Mouse (Mus musculus): Measurements from ENCODE around the gene Snn. TPM values are rescaled to one million over a fixed set of nuclear protein-coding genes. Genes with fewer than 3 reads are reported as not detected.

The Snn gene
- polyA plus RNA-seq, 1 experiment = 25.5 TPM

GRCm38 (mm10) chr16:11093717-11094386 lies 33.1 kb downstream of the Snn start:
- Histone ChIP-seq H3K4me3 (ENCODE audit: insufficient read depth, low read length) (no peak overlapping the region), H3K4me1 (ENCODE audit: control insufficient read depth, insufficient read depth, low read length) (peaks cover 3% of the 10 kb centered on the region), H3K27ac (ENCODE audit: insufficient read depth, low read length) (no peak overlapping the region)
- TF ChIP-seq CTCF (IDR thresholded peaks at IDR 0.05; ENCODE audit: borderline replicate concordance, insufficient read depth, low read length) (no peak), POLR2A (IDR thresholded peaks at IDR 0.05; ENCODE audit: low read depth, low read length) (no peak)

DNA sequence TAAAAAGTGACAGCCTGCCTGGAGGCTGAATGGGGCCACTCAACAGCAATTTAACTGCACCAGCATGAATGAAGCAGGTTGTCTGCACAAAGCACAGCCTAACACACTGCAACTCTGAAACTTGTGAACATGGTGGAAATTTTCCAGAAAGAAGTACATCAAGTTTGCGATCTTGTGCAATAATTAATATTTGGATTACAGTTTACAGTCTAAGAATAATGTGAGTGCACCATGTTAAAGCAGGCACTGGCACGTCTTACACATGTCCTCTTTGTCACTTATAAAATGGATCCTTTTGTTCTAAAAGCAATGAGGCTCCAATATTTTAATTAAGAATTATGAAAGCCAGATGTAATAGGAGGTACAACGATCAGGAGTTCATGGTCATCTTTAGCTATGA lies 36.6 kb downstream of the Snn start:
- TF ChIP-seq CTCF (IDR thresholded peaks at IDR 0.05; ENCODE audit: borderline replicate concordance, insufficient read depth, low read length) (no peak), POLR2A (IDR thresholded peaks at IDR 0.05; ENCODE audit: low read depth, low read length) (no peak)
- Histone ChIP-seq H3K4me1 (ENCODE audit: control insufficient read depth, insufficient read depth, low read length) (peaks cover 3% of the 10 kb centered on the region), H3K27ac (ENCODE audit: insufficient read depth, low read length) (no peak overlapping the region), H3K4me3 (ENCODE audit: insufficient read depth, low read length) (no peak overlapping the region)

DNA sequence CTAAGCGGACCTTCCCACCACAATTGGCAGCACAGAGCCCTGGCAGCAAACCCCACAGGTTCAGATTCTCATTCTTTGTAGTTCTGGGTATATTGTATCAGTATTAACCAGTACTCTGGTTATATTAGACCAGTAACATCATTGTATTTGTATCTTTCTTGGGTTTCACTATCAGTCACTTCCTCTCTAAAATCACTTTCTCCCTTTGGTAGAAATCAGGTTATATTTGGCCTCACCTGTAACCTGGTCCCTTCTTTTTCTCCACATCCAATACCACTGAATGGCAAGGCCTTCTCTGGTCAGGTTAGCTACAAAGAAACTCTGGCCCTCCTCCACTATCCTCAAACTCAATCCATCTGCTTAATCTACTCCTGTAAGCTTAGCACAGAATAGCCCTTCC lies 44.2 kb downstream of the Snn start:
- no peak overlapping the region for H3K27ac ChIP-seq (ENCODE audit: insufficient read depth, low read length)
- no peak overlapping the region for H3K4me3 ChIP-seq (ENCODE audit: insufficient read depth, low read length)
- H3K4me1 ChIP-seq (ENCODE audit: control insufficient read depth, insufficient read depth, low read length) = no peaks in the 10 kb centered on the region
- TF ChIP-seq POLR2A (IDR thresholded peaks at IDR 0.05; ENCODE audit: low read depth, low read length) (no peak), CTCF (IDR thresholded peaks at IDR 0.05; ENCODE audit: borderline replicate concordance, insufficient read depth, low read length) (no peak)

DNA sequence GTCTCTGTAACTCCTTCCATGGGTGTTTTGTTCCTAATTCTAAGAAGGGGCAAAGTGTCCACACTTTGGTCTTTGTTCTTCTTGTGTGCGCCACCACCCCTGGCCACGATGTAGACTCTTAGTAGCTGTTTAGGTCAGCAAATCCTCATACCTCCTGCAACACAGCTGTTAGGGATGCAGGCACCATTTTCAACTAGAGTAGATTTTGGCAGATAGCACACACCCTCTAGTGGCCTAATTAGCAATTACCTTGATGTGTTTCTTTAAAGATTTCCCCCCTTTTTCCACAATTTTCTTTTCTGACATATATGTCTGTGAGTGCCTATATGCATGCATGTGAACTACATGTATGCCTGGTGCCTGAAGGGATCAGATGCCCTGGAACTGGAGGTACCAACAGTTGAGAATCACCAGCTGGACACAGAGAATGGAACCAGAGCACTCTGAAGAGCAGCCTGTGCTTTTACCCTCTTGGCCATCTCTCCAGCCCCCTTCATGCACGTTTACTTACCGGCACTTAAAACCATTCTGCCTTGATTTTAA lies 48.5 kb downstream of the Snn start:
- Histone ChIP-seq H3K4me1 (ENCODE audit: control insufficient read depth, insufficient read depth, low read length) (no peaks in the 10 kb centered on the region), H3K27ac (ENCODE audit: insufficient read depth, low read length) (no peak overlapping the region), H3K4me3 (ENCODE audit: insufficient read depth, low read length) (no peak overlapping the region)
- TF ChIP-seq POLR2A (IDR thresholded peaks at IDR 0.05; ENCODE audit: low read depth, low read length) (no peak), CTCF (IDR thresholded peaks at IDR 0.05; ENCODE audit: borderline replicate concordance, insufficient read depth, low read length) (no peak)

GRCm38 (mm10) chr16:11122625-11123024 lies 61.9 kb downstream of the Snn start:
- no peak overlapping the region for H3K4me3 ChIP-seq (ENCODE audit: insufficient read depth, low read length)
- H3K4me1 ChIP-seq (ENCODE audit: control insufficient read depth, insufficient read depth, low read length) = no peaks in the 10 kb centered on the region
- H3K27ac ChIP-seq (ENCODE audit: insufficient read depth, low read length) = no peak overlapping the region
- TF ChIP-seq CTCF (IDR thresholded peaks at IDR 0.05; ENCODE audit: borderline replicate concordance, insufficient read depth, low read length) (no peak), POLR2A (IDR thresholded peaks at IDR 0.05; ENCODE audit: low read depth, low read length) (no peak)

GRCm38 (mm10) chr16:11124110-11124509 lies 63.4 kb downstream of the Snn start:
- H3K4me1 ChIP-seq (ENCODE audit: control insufficient read depth, insufficient read depth, low read length) = no peaks in the 10 kb centered on the region
- no peak overlapping the region for H3K27ac ChIP-seq (ENCODE audit: insufficient read depth, low read length)
- H3K4me3 ChIP-seq (ENCODE audit: insufficient read depth, low read length) = no peak overlapping the region
- no peak for TF ChIP-seq CTCF (IDR thresholded peaks at IDR 0.05; ENCODE audit: borderline replicate concordance, insufficient read depth, low read length)

Other genes with a start within 250 kb of the Snn start
- gene Gm11172, start 248.0 kb upstream of the Snn start, polyA plus RNA-seq (2011; ENCODE audit: insufficient read length, low read depth, missing spikeins) = not detected in 2 replicates
- 1.1 and 1.9 TPM in 2 replicates for gene Rmi2, start 225.9 kb upstream of the Snn start, polyA plus RNA-seq (2011; ENCODE audit: insufficient read length, low read depth, missing spikeins)
- gene Litaf, start 5.2 kb downstream of the Snn start, polyA plus RNA-seq (2011; ENCODE audit: insufficient read length, low read depth, missing spikeins) = 88.1 and 97.9 TPM in 2 replicates
- gene Txndc11, start 73.7 kb downstream of the Snn start, polyA plus RNA-seq (2011; ENCODE audit: insufficient read length, low read depth, missing spikeins) = 26.6 and 27.1 TPM in 2 replicates
- gene Zc3h7a, start 115.4 kb downstream of the Snn start, polyA plus RNA-seq (2011; ENCODE audit: insufficient read length, low read depth, missing spikeins) = 147 and 159 TPM in 2 replicates
- gene Rsl1d1, start 142.4 kb downstream of the Snn start, polyA plus RNA-seq (2011; ENCODE audit: insufficient read length, low read depth, missing spikeins) = 190 and 238 TPM in 2 replicates
- 241 and 246 TPM in 2 replicates for gene Gspt1, start 193.4 kb downstream of the Snn start, polyA plus RNA-seq (2011; ENCODE audit: insufficient read length, low read depth, missing spikeins)

All from embryonic fibroblast, embryonic 13.5 days (primary cell).